Mouse (Mus musculus) gastrocnemius, postnatal 36 days (tissue): ENCODE results near the gene Tmem210. TPM values are rescaled to one million over a fixed set of nuclear protein-coding genes. Genes with fewer than 3 reads are reported as not detected.
A peak's percentile ranks its signal among the peaks of the same experiment; 100 is the strongest.

Source experiments
- DNase-seq, 2 experiments: peaks; one replicate each; pipeline ENCODE4 v3.0.0; 2022
- intact Hi-C: fragments of 180-260 bp; cut with DNase I; formaldehyde crosslinking; loops from one replicate; pipeline ENCODE4 v1.15.1; 2025
- total RNA-seq, 2 experiments: library from RNA; stranded (reverse); gene quantifications; 2 replicates each; pipeline ENCODE4 v1.2.3; 2021

The Tmem210 gene
- total RNA-seq, 2 experiments from 2014 or later, result not detected

DNA sequence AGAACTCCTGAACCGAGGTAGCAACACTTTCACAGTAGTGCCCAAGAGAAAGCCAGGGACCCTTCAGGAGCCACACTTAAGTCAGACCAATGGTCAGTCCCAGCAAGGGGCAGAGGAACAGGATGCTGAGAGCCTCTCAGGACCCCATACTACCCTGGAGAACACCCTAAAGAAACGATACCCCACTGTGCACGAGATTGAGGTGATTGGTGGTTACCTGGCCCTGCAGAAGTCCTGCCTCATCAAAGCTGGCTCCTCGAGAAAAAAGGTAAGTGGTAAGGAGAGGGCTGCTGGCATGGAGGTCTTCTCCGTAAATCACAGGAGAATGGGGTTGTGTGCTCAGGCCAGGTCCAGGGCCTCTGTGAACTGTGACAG is 23.7 kb upstream of the Tmem210 start:
- no peak for DNase-seq
- intact Hi-C loops, result no loop called here

DNA sequence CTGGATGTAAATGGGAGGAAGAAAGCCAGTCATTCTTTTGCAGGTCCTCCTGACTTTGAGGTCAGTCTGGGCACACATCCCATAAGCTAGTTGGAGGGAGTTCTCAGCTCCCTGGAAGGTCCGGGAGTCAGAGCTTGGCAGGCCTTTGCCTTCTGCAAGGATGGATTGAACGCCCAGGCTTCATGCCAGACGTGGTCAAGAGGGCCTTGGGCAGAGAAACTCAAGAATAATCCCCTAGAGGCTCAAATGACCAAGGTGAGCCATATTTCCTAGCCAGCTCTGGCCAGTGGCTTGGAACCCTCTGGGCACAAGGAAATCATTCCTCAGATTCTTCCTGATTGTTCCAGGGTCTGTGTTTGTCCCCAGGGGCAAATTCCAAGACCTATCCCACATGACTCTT is 23.1 kb upstream of the Tmem210 start:
- intact Hi-C loops, result no loop called here
- no peak for DNase-seq

DNA sequence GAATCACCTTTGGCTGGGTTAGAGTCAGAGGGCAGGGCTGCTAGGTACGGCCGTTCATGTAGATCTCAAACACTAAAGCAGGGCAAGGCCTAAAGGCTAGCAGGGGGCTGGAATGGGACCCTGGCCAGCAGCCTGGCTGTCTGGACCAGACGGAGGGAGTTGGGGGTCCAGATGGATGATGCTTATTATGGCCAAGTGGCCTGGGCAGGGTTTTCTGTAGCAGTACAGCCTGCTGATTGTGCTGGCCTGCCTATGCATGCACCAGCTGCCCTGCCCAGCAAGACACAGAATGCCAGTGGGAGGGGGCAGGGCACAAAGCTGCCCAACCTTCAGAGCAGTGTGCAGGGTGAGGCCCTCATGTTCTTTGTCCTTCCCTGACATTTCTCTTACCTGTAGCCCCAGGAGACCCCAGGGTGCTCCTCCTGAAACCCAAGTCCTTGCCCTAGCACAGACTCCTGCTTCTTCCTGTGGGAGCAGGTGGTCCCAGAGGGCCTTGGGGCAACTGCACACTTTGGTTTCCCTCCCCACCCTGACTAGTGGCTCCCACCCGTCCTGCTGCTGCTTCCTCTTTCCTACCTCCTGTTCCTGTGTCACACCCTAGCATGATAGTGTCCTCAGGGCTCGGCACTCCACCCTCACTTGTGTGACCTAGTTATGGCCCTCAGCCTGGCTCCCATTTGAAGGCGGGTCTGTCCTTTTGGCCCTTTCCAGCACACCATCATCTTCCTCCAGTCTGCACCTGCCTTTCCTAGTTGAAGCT is 21.9 kb upstream of the Tmem210 start:
- no peak for DNase-seq
- intact Hi-C loops, result no loop called here

DNA sequence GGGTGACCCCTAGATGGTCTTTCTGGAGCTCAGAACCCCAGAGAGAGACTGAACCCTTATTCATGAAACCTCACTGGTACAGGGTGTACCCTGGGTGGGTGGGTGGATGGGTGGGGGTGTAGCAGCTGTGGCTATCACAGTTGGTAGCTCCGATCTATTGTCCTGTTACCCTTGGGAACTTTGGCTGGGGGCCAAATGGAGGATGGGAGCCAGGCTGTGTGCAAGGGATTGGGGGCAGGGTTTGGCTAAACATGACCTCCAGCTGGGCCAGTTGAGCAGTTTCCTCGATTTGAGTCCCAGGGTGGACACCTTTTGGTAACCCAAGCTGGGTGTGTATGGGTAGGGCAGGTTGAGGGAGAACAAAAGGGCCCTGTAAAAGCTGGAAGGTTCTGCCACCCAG is 21.2 kb upstream of the Tmem210 start:
- intact Hi-C loops, result no loop called here
- peak in 1 of 2 experiments; percentile 45 for DNase-seq

DNA sequence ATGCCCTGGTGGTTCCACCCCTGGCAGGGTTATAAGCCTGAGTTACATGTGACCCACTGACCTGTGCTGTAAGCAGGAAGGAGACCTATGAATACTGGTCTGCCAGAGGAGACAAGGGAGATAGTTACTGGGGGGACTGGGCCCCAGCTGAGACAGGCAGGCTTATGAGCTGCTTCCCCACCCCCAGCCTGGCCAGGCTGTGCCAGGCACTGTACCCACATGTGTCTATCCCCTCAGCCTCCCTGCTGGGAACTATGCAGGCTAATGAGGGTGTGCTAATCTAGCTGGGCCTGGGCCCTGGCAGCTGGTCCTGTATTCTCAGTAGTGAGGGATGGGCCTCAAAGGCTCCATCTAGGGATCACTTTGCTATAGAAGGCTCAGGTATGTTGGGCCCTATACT is 20.7 kb upstream of the Tmem210 start:
- DNase-seq, result no peak
- intact Hi-C loops, result no loop called here

DNA sequence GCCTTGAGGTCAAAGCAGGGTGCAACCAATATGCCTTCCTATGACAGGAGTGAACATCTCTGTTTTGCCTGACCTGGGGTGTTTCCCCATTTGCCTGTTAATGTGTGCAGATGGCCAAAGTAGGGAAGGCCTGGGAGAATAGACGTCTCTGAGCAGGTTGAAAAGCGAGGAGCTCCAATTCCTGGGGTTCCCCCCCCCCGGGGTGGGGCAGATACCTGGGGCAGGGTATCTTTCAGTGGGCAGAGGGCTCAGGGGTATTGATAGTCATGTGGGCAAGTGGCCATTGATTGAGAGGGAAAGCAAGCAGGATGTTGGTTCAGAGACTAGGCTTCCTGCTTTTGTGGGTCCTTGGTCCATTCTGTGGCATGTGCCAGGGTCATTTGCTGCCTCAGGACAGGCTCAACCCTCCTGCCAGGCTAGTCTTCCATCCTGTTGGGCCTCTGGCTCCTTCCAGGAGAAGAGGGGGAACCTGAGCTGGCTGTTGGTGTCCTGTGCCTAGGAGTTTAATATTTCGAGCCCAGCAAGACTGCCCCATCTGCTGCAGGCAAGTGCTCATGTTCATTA is 20.1 kb upstream of the Tmem210 start:
- intact Hi-C loops, result no loop called here
- no peak for DNase-seq

DNA sequence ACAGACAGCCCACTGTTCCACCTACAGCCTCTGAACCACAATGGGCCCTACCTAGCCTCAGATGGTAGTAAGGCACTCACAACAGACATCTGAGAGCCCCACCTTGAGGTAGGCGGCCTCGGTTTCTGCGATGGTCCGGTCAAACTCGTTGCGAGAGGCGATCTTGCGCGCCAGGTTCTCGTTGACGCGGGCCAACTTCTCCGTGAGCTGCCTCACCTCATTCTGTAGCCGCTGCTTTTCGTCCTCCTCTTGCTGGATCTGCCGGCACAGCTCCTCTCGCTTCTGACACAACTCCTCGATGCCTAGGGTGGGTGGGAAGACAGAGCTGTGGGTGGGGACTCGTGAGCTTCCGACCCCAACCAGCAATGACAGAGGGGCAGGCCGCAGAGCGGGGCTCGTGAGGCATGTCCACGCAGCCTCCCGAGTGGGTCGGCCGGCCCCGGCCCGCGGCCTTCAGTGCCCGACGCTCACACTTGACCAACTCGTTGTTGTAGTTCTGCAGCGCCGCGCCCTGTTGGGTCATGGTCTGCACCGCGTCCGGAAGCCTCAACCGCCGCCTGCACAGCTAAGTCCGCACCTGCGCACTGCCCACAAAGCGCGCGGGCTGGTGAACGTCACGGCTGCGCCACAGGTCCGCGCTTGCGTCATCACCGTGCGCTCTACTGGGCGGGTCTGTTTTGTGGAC is 16.0 kb upstream of the Tmem210 start, which contains the start of the genes Ssna1 and Anapc2:
Gene Ssna1, minus strand, starts transcription at position 612 of the 685 bp plus-strand sequence.
Gene Anapc2, plus strand, starts transcription at position 652 of the 685 bp plus-strand sequence.
- intact Hi-C loops, result loop anchor here (5.0 kb wide), 2 partner anchors 60 to 80 kb away; partner anchors contain the start of gene Man1b1
- DNase-seq, result peak; percentile 95 to 98

DNA sequence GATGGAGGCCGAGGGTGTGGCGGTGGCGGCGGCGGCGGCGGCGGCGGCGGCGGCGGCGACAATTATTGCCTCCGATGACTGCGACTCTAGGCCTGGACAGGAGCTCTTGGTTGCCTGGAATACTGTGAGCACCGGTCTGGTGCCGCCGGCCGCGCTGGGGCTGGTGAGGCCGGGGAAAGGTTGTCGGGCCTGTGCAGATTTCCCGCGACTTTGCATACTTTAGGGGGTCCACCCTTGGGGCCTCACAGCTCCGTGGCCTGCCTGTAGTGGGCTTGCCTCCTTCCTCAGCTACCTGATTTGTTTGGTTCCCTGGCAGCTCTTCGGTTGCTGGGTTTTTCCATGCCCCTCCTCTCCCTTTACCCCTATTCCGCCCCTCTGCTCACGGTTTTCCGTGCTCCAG is 15.4 kb upstream of the Tmem210 start:
- intact Hi-C loops, result loop anchor here (5.0 kb wide), 2 partner anchors 60 to 80 kb away; partner anchors contain the start of gene Man1b1
- no peak for DNase-seq

DNA sequence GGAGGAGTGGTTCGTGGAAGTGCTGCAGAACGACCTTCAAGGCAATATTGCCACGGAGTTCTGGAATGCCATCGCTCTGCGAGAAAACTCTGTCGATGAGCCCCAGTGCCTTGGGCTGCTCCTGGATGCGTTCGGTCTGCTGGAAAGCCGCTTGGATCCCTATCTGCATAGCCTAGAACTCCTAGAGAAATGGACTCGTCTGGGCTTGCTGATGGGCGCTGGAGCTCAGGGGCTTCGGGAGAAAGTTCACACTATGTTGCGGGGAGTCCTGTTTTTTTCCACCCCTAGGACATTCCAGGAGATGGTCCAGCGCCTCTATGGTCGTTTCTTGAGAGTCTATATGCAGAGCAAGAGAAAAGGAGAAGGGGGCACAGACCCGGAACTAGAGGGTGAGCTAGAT is 14.9 kb upstream of the Tmem210 start:
- intact Hi-C loops, result loop anchor here (5.0 kb wide), 2 partner anchors 59 to 81 kb away; partner anchors contain the start of gene Man1b1
- DNase-seq, result no peak

DNA sequence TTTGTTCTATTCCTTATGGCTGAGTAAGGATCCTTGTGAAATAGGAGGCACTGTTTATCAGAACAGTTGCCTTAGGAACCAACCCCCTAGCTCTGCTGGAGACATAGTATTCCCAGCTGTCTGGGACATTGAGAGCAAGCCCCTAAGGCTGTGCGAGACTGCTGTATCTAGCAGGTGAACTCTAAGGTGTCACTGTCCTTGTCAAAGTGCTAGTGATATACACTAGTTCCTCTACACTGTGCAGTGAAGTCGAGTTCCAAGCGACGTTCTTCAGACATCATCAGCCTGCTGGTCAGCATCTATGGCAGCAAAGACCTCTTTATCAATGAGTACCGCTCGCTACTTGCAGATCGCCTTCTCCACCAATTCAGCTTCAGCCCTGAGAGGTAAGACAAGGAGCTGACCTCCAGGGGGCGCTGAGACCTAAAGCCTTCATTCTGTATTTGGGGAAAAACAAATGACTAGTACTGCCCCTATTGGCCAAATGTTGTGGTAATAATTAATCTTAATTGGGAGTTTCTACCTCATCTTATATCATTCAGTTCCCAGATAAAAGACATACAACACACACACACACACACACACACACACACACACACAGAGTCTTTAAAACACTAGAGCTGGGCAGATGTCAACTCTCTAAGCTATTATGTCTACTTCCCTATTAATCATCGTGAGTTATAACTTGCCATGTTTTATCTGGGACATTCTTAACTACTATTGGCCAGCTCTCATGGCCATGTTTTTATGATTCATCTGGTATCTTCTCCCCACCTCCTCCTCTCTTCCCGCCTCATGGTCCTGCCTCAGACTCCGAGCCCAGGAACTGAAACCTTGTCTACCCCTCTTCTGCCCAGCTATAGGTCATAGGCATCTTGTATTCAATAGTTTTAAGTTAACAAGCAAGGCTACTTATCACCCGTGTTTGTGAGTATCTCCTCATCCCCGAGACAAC is 8.7 kb upstream of the Tmem210 start:
- intact Hi-C loops, result no loop called here
- DNase-seq, result peak in 1 of 2 experiments; percentile 70

DNA sequence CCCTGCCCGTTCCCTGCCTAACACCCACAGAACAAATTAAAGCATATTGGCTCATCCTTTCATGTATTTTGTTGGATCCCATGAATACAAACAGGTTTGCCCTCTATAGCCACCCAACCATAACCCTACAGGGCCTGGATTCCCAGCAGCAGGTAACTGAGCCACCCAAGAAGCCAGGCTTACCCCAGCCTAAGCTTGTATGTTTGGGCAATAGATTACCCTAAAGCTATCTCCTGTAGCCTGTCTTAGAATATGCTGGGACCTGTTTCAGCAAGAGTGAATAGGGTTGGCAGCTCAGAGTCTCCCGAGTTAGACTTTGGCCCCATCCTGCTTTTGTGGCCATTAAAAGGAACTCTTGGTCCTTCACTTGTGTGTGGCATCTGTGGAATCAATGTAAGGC is 2.4 kb upstream of the Tmem210 start:
- no peak for DNase-seq
- intact Hi-C loops, result loop anchor here (5.0 kb wide), 1 partner anchor 42 kb away; no protein-coding TSS in a partner anchor

DNA sequence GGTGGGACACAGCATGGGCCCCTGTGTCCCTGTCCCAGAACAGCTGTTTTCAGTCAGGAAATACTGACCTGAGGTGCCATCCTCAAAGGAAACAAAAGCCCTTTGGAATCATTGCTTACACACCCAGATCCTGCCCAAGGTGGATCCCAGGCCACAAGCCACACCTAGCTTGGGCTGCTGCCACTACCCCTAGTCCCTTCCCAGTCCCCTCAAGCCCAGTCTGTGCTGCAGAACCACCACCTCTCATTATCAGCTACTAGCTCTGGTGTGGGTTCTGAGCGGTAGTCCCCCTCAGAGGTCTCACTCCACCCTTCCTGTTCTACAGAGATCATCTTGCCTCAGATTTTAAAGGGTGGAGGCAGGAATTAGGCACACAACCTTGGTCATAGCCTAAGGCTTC is 1.6 kb upstream of the Tmem210 start:
- intact Hi-C loops, result loop anchor here (5.0 kb wide), 1 partner anchor 41 kb away; no protein-coding TSS in a partner anchor
- DNase-seq, result no peak

DNA sequence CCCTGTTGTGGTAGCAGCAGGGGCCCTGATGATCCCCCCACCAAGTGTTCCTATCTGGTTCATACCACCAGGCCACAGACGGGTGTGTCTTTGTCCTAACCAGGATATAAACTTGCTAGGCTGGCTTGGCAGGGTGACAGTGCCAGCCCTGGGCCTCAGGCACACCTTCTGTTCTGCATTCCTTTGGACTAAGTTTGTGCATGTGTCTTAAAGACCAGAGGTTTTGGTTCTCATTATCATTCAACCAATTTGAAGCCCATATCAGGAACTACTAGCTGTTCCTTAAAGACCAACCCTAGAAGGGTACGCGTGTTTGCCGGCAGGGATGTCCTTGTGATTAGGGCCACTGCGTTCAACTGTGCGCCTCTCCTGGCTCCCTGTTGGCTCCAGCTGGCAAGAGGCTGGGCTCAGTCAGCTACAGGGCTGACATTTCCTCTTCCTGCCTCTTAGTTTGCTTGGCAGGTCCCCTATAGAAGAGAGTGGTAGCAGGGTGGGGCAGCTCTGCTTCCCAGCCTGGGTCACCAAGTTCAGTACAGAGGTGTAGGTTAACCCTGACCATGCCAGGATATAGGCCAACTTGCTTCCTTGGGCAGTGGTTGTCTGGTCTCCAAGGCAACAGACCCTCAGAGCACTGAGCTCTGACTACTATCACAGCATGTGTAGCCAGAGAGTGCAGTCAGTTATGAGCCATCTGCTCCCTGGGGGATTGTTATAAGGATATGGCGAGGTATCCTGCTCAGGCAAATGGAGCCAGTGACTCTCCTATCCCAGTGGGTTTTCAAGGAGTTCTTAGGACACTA is 908 bp upstream of the Tmem210 start:
- DNase-seq, result no peak
- intact Hi-C loops, result loop anchor here (5.0 kb wide), 1 partner anchor 40 kb away; no protein-coding TSS in a partner anchor

DNA sequence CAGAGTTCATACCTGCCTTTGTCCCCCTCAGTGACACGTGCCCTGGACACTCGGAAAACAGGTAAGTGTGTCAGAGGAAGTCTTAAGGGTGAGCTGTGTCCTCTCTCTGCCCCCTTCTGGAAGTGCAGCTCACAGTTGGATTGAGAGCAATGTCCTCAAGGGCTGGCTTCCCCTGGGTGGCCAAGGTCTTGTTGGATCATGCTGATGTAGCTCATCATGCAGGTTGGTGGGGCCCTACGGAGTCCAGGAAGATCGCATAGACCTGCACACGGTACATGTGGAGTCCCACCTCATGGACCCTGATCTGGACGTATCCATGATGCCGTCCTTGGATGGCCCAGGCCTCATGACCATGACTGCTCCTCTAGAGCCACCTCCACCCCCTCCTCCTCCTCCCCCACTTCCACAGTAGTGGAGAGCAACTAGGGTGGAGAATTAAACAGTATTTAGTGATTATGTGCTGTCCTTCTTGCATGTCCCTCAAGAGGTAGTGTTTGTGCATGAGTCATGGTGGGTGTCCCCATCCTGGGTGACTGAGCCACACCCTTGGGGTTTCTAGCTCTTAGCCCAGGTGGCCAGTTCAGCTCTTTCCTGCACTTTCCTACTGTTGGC is 895 bp downstream of the Tmem210 start:
- intact Hi-C loops, result loop anchor here (5.0 kb wide), 1 partner anchor 38 kb away; no protein-coding TSS in a partner anchor
- no peak for DNase-seq

DNA sequence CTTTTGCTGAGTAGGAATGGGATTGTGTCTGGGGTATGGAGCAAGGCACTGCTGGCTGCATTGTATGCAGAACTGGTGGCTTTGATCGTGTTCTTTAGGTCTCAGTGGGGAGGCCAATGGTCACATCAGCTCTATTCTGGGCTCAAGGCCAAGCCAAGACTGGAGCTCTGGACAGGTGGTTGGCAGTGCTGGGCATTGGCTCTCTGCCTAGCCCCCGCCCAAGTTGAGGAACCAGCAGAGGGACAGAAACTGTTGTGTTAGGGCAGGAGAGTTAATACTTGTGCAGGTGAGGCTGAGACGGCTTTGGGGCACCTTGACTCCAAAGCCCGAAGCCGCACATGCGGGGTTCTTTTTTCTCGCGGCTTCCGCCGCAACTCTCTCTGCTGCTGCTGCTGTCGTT is 1.7 kb downstream of the Tmem210 start, which contains the start of gene Lrrc26:
Gene Lrrc26, plus strand, starts transcription at position 265 of the 400 bp plus-strand sequence.
- intact Hi-C loops, result loop anchor here (5.0 kb wide), 1 partner anchor 38 kb away; no protein-coding TSS in a partner anchor
- DNase-seq, result no peak

DNA sequence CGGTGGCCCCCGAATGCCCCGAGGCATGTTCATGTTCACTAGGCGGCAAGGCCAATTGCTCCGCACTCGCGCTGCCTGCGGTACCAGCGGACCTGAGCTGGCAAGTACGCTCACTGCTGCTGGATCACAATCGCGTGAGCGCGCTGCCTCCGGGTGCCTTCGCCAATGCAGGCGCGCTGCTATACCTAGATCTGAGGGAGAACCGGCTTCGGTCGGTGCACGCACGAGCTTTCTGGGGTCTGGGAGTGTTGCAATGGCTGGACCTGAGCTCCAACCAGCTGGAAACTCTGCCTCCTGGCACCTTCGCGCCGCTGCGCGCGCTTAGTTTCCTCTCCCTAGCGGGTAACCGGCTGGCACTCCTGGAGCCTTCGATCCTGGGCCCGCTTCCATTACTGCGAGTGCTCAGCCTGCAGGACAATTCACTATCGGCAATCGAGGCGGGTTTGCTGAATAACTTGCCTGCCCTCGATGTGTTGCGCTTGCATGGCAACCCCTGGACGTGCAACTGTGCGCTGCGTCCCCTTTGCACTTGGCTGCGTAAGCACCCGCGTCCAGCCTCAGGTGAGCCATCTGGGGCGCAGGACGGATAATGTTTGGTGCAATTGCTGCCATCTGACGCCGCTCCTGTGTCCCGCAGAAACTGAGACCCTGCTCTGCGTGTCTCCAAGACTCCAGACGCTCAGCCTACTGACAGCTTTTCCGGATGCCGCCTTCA is 2.3 kb downstream of the Tmem210 start:
- DNase-seq, result no peak
- intact Hi-C loops, result no loop called here

DNA sequence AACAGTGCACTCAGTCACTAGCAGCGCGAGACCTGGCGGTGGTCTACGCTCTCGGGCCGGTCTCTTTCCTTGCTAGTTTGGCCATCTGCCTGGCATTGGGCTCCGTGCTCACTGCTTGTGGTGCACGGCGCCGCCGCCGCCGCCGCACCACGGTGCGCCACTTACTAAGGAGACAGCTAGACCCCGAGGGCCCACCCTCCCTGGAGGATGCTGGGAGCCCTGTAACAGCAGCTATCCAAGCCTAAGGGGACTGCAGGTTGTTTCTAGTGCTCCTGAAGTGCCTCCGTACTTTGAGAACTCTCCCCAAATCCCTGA is 2.8 kb downstream of the Tmem210 start:
- no peak for DNase-seq
- intact Hi-C loops, result no loop called here
